Mouse (Mus musculus): ENCODE measurements around the gene Pcx. TPM values are rescaled to one million over a fixed set of nuclear protein-coding genes. Genes with fewer than 3 reads are reported as not detected.

Pcx gene
- 0.91 TPM for polyA plus RNA-seq (2015; fragmentation: Illumina TruSeq; extraction: RNeasy Lipid Tissue Mini Kit (QIAGEN cat#74804); ENCODE audit: insufficient read depth, low replicate concordance)

GRCm38 (mm10) chr19:4509986-4510963 lies at the start of gene Pcx:
Gene Pcx, plus strand, starts transcription at chr19:4510472.

GRCm38 (mm10) chr19:4477345-4478189 lies 32.7 kb upstream of the Pcx start, which contains the start of gene Syt12:
Gene Syt12, minus strand, starts transcription at chr19:4477447.

GRCm38 (mm10) chr19:4498062-4498933 lies 12.0 kb upstream of the Pcx start, which contains the start of gene 2010003K11Rik:
Gene 2010003K11Rik, minus strand, starts transcription at chr19:4498583.

GRCm38 (mm10) chr19:4615151-4616093 lies 105.2 kb downstream of the Pcx start, which contains the start of gene Lrfn4:
Gene Lrfn4, minus strand, starts transcription at chr19:4615667.

GRCm38 (mm10) chr19:4625179-4625828 lies 115.0 kb downstream of the Pcx start, which contains the start of gene Rce1:
Gene Rce1, minus strand, starts transcription at chr19:4625641.

Other genes starting within 250 kb of the Pcx start
- 18.0 TPM for gene Ssh3, start 241.3 kb upstream of the Pcx start, polyA plus RNA-seq (2015; fragmentation: Illumina TruSeq; extraction: RNeasy Lipid Tissue Mini Kit (QIAGEN cat#74804); ENCODE audit: insufficient read depth, low replicate concordance)
- 3.6 TPM for gene Ankrd13d, start 227.3 kb upstream of the Pcx start, polyA plus RNA-seq (2015; fragmentation: Illumina TruSeq; extraction: RNeasy Lipid Tissue Mini Kit (QIAGEN cat#74804); ENCODE audit: insufficient read depth, low replicate concordance)
- gene Grk2, start 204.2 kb upstream of the Pcx start, polyA plus RNA-seq (2015; fragmentation: Illumina TruSeq; extraction: RNeasy Lipid Tissue Mini Kit (QIAGEN cat#74804); ENCODE audit: insufficient read depth, low replicate concordance): 285 TPM
- 145 TPM for gene Kdm2a, start 112.2 kb upstream of the Pcx start, polyA plus RNA-seq (2015; fragmentation: Illumina TruSeq; extraction: RNeasy Lipid Tissue Mini Kit (QIAGEN cat#74804); ENCODE audit: insufficient read depth, low replicate concordance)
- gene Rhod, start 71.0 kb upstream of the Pcx start, polyA plus RNA-seq (2015; fragmentation: Illumina TruSeq; extraction: RNeasy Lipid Tissue Mini Kit (QIAGEN cat#74804); ENCODE audit: insufficient read depth, low replicate concordance): 4.1 TPM
- 0.76 TPM for gene Syt12, start 33.0 kb upstream of the Pcx start, polyA plus RNA-seq (2015; fragmentation: Illumina TruSeq; extraction: RNeasy Lipid Tissue Mini Kit (QIAGEN cat#74804); ENCODE audit: insufficient read depth, low replicate concordance)
- gene 2010003K11Rik, start 11.9 kb upstream of the Pcx start, polyA plus RNA-seq (2015; fragmentation: Illumina TruSeq; extraction: RNeasy Lipid Tissue Mini Kit (QIAGEN cat#74804); ENCODE audit: insufficient read depth, low replicate concordance): not detected
- gene Lrfn4, start 105.2 kb downstream of the Pcx start, polyA plus RNA-seq (2015; fragmentation: Illumina TruSeq; extraction: RNeasy Lipid Tissue Mini Kit (QIAGEN cat#74804); ENCODE audit: insufficient read depth, low replicate concordance): 0.07 TPM
- gene Rce1, start 115.2 kb downstream of the Pcx start, polyA plus RNA-seq (2015; fragmentation: Illumina TruSeq; extraction: RNeasy Lipid Tissue Mini Kit (QIAGEN cat#74804); ENCODE audit: insufficient read depth, low replicate concordance): 27.0 TPM
- not detected for gene Gm960, start 188.2 kb downstream of the Pcx start, polyA plus RNA-seq (2015; fragmentation: Illumina TruSeq; extraction: RNeasy Lipid Tissue Mini Kit (QIAGEN cat#74804); ENCODE audit: insufficient read depth, low replicate concordance)
- 0.07 TPM for gene Sptbn2, start 200.7 kb downstream of the Pcx start, polyA plus RNA-seq (2015; fragmentation: Illumina TruSeq; extraction: RNeasy Lipid Tissue Mini Kit (QIAGEN cat#74804); ENCODE audit: insufficient read depth, low replicate concordance)
- gene Rbm4b, start 246.0 kb downstream of the Pcx start, polyA plus RNA-seq (2015; fragmentation: Illumina TruSeq; extraction: RNeasy Lipid Tissue Mini Kit (QIAGEN cat#74804); ENCODE audit: insufficient read depth, low replicate concordance): 22.5 TPM

Data from spleen, adult 10 weeks (tissue).